Mouse (Mus musculus) intestine, postnatal 0 days (tissue): ENCODE results near the gene Gpc6. TPM values are rescaled to one million over a fixed set of nuclear protein-coding genes. Genes with fewer than 3 reads are reported as not detected.

Source experiments
- ATAC-seq: fragments of 200-750 bp; cut with Nextera tagmentation; 2 replicates; pipeline ENCODE4 v1.8.0; 2017; ENCODE audit warnings: mild to moderate bottlenecking, moderate TSS enrichment, moderate library complexity
- H3K27ac ChIP-seq: fragments of 300-500 bp; sonication (generic); 2 replicates; pipeline ENCODE4 v1.5.1; 2014; ENCODE audit warnings: mild to moderate bottlenecking, low read depth, low read length, moderate library complexity
- H3K27me3 ChIP-seq: fragments of 300-500 bp; sonication (generic); replicated peaks from 2 replicates; pipeline ENCODE4 v1.6.1; 2014; ENCODE audit warnings: low read length, mixed read lengths; ENCODE audit not compliant: control insufficient read depth, insufficient read depth
- H3K36me3 ChIP-seq: fragments of 300-500 bp; sonication (generic); 2 replicates; pipeline ENCODE4 v1.6.1; 2014; ENCODE audit warnings: mild to moderate bottlenecking, moderate library complexity; ENCODE audit not compliant: control insufficient read depth, insufficient read depth
- H3K4me1 ChIP-seq: fragments of 300-500 bp; sonication (generic); replicated peaks from 2 replicates; pipeline ENCODE4 v1.6.1; 2014; ENCODE audit warnings: antibody characterized with exemption, low read length, mixed read lengths; ENCODE audit not compliant: control insufficient read depth, insufficient read depth
- H3K4me2 ChIP-seq: fragments of 300-500 bp; sonication (generic); replicated peaks from 2 replicates; pipeline ENCODE4 v1.6.1; 2014; ENCODE audit warnings: low read depth, mild to moderate bottlenecking, moderate library complexity
- H3K4me3 ChIP-seq: fragments of 300-500 bp; sonication (generic); 2 replicates; pipeline ENCODE4 v1.5.1; 2014; ENCODE audit warnings: low read depth, low read length
- H3K9ac ChIP-seq: fragments of 300-500 bp; sonication (generic); 2 replicates; pipeline ENCODE4 v1.6.1; 2014; ENCODE audit warnings: mild to moderate bottlenecking, low read depth, low read length
- H3K9me3 ChIP-seq: fragments of 300-500 bp; sonication (generic); 2 replicates; pipeline ENCODE4 v1.6.1; 2016; ENCODE audit warnings: mixed run types; ENCODE audit not compliant: control insufficient read depth
- CTCF ChIP-seq: sonication (generic); IDR thresholded peaks from 2 replicates; pipeline ENCODE4 v1.5.1; 2016; ENCODE audit warnings: low read depth, mild to moderate bottlenecking, control low read depth, antibody characterized with exemption, moderate library complexity
- WGBS: fragments of 180-500 bp; shearing (Covaris S2); extraction: QIAGEN DNeasy Blood & Tissue Kit; methylation state at CpG from one replicate; pipeline ENCODE4 v1.1.7; 2014; 5-methylcytosine and 5-hydroxymethylcytosine counted together
- polyA plus RNA-seq: library from polyadenylated mRNA; unstranded; fragments of >200 nt; fragmentation: Nextera tagmentation; extraction: Ambion mirVana; gene quantifications from 2 replicates; pipeline ENCODE4 v1.2.1, GENCODE M21; 2015

Gene Gpc6
- polyA plus RNA-seq, 1 experiment from 2014 or later: 6.6 TPM

DNA sequence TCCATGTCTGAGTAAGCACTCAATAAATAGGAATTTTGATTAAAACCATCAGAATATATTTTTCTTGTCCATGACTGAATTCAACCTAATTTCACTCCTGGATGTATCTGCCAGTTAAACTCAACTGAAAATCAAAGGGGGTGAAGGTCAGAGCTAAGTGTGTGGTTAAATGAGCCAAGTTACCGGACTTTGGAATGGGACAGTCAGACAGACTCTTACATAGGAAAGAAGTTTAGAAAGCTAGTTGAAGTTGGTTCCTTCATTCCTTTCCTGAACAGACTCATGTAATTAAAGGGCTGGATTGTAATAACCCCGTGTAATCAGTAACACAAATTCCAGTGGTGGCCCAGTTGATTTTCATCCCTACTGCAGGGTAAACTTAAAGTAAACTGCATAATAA lies 595.6 kb downstream of the Gpc6 start:
- Histone ChIP-seq H3K36me3 (no peaks in the 10 kb centered on the region), H3K9me3 (no peaks in the 10 kb centered on the region), H3K4me3 (no peak overlapping the region), H3K27ac (no peak overlapping the region), H3K27me3 (no peaks in the 10 kb centered on the region), H3K4me2 (no peak overlapping the region), H3K9ac (no peak overlapping the region), H3K4me1 (no peaks in the 10 kb centered on the region)
- no peak for TF ChIP-seq CTCF
- no peak for ATAC-seq
- 42% methylated on average over 2 of the region's 2 CpGs for WGBS

DNA sequence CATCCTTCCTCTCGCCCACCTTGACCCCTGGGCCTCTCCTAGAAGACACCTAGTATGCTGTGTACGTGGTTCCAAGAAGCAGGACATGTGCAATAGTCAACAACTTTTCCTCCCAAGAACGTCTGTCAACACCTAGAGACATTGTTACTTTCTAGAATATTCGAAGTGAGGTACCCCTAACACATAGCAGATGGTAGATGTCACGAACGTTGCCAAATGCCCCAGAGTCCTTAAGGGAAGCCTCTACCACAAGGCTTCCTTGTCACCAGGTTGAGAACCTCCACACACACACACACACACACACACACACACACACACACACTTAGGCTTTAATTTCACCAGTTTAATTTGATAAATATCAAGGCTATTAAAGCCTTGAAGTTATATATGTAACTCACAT lies 600.0 kb downstream of the Gpc6 start:
- Histone ChIP-seq H3K27ac (no peak overlapping the region), H3K27me3 (no peaks in the 10 kb centered on the region), H3K9ac (no peak overlapping the region), H3K36me3 (no peaks in the 10 kb centered on the region), H3K4me2 (no peak overlapping the region), H3K4me3 (no peak overlapping the region), H3K4me1 (no peaks in the 10 kb centered on the region), H3K9me3 (no peaks in the 10 kb centered on the region)
- ATAC-seq: no peak
- no peak for TF ChIP-seq CTCF
- 83% methylated on average over 6 of the region's 6 CpGs for WGBS

DNA sequence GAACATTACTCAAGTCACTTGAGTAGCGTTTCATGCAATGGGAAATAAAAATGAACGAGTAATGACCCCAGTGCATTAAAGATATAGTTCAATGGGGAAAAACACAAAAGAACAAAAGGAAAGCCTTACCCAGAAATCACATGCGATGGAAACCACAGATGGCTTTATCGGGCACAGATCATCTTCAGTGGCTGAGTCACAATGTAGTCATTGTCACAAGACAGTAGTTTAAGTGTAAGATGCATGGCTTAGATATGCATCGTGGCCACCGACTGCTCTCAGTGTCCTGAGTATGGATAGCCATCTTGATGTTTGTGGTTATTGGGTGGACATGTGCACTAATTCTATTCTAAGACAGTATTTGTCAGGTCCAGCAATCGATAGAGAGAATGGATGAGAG lies 601.9 kb downstream of the Gpc6 start:
- no peak overlapping the region for H3K9ac ChIP-seq
- H3K4me1 ChIP-seq: no peaks in the 10 kb centered on the region
- H3K27me3 ChIP-seq: no peaks in the 10 kb centered on the region
- H3K4me2 ChIP-seq: no peak overlapping the region
- no peak for ATAC-seq
- H3K27ac ChIP-seq: no peak overlapping the region
- H3K36me3 ChIP-seq: no peaks in the 10 kb centered on the region
- no peak overlapping the region for H3K4me3 ChIP-seq
- no peak for TF ChIP-seq CTCF
- WGBS: 88% methylated on average over 7 of the region's 7 CpGs
- H3K9me3 ChIP-seq: no peaks in the 10 kb centered on the region

DNA sequence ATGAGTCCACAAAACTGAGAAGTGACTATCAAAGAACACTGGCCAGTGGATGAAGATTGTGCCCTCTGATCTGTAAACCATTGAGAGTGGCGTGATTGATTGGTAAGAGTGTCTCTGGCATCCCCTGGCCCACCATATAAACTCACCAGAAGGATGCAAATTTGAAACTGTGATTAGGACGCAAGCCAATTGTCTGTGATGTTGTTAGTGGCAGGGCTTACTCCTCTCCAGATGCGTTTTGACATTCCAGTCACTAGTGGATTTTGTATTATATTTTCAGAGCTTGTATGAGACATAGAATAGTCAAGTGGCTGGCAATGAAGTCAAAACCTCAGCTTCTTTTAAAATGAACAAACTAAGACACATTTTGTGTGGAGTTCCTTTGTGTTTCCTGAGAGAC lies 604.3 kb downstream of the Gpc6 start:
- ATAC-seq: no peak
- Histone ChIP-seq H3K27me3 (no peaks in the 10 kb centered on the region), H3K36me3 (no peaks in the 10 kb centered on the region), H3K9me3 (no peaks in the 10 kb centered on the region), H3K4me2 (no peak overlapping the region), H3K27ac (no peak overlapping the region), H3K9ac (no peak overlapping the region), H3K4me1 (no peaks in the 10 kb centered on the region), H3K4me3 (no peak overlapping the region)
- WGBS: 71% methylated on average over 3 of the region's 3 CpGs
- no peak for TF ChIP-seq CTCF

DNA sequence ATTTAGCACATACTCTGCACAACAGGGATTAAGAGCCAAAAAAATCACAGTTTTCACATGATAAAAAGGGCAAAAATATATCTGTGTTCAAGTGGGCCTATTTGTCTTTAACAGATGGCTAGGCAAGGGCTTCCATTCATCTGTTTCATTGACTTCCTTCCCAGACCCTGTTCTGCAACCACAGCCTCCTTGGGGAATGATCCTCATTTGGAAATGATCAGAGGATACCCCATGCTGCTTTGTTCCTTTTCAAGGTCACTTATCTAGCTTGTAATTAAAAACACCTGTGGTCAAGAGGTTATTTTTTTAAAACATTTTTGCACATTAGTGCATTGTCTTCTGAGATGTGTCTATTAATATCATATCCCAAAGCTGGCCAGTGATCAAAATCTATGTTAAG lies 627.7 kb downstream of the Gpc6 start:
- no peaks in the 10 kb centered on the region for H3K4me1 ChIP-seq
- H3K4me3 ChIP-seq: no peak overlapping the region
- ATAC-seq: no peak
- H3K9ac ChIP-seq: no peak overlapping the region
- H3K27ac ChIP-seq: no peak overlapping the region
- no peaks in the 10 kb centered on the region for H3K9me3 ChIP-seq
- H3K4me2 ChIP-seq: no peak overlapping the region
- no peak for TF ChIP-seq CTCF
- H3K27me3 ChIP-seq: no peaks in the 10 kb centered on the region
- no peaks in the 10 kb centered on the region for H3K36me3 ChIP-seq

DNA sequence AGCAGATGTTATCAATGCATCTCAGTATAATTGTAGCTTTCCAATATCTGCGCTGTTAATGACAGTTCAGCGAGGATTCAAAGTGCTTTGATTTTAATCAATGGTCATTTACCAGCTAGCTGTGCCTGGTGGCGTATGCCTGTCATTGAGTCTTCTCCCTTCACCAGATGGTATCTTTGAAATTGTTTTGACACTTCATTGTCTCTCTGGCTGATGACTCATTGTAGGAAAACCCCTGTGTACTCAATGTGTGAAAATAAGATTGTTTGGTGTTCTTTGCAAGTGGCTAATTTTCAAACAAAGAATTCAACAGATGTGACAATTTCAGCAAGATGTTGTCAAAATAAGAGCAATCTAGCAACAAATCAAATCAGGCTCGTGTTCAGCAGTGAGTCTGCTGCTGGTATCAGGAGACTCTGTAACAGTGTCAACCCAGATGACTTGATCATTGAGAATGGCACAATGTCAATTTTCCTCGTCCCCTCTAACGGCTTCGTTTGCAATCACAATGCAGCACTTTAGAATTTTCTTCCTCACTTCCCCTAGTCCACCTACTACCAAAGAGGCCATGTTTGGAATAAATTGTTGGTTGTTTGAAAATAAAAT lies 631.7 kb downstream of the Gpc6 start:
- no peak for ATAC-seq
- WGBS: 80% methylated on average over 7 of the region's 7 CpGs

DNA sequence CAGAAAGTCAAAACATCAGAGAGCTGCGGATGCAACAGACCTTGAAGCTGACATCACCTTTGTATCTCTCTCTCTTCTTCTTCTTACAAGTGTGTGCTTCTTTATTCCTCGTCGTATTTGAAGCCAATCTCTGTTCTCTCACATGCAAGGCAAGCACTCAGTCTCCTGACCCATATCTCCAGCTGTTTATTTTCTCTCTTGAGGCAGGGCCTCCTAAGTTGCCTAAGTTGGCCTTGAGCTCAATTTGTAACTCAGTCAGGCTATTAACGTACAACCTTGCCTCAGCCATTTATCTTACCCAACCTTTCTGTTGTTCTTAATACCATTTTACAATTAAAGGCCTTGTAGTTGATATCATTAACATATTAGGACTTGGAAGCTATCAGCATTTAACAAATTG lies 637.0 kb downstream of the Gpc6 start:
- H3K36me3 ChIP-seq: no peaks in the 10 kb centered on the region
- ATAC-seq: no peak
- no peak overlapping the region for H3K4me2 ChIP-seq
- WGBS: 84% methylated on average over 4 of the region's 4 CpGs
- H3K27me3 ChIP-seq: no peaks in the 10 kb centered on the region
- no peak overlapping the region for H3K4me3 ChIP-seq
- no peak overlapping the region for H3K27ac ChIP-seq
- no peaks in the 10 kb centered on the region for H3K4me1 ChIP-seq
- no peak for TF ChIP-seq CTCF
- H3K9me3 ChIP-seq: no peaks in the 10 kb centered on the region
- H3K9ac ChIP-seq: no peak overlapping the region

More for the DNA sequence above, 631.7 kb downstream of the Gpc6 start:
- Histone ChIP-seq H3K27me3 (no peaks in the 10 kb centered on the region), H3K36me3 (no peaks in the 10 kb centered on the region), H3K4me2 (no peak overlapping the region), H3K9ac (no peak overlapping the region), H3K9me3 (no peaks in the 10 kb centered on the region), H3K4me3 (no peak overlapping the region), H3K27ac (no peak overlapping the region), H3K4me1 (no peaks in the 10 kb centered on the region)
- no peak for TF ChIP-seq CTCF
